Mouse (Mus musculus) cerebellum, postnatal 10 days (tissue): ENCODE data around the gene Fam193b.

Source experiments
- DNase-seq, 2 experiments: peaks; one replicate each; pipeline ENCODE4 v3.0.0; 2021; ENCODE audit warnings: mixed read lengths in 2 of 2

Fam193b gene

GRCm38 (mm10) chr13:55494883-55495621 lies 75.9 kb downstream of the Fam193b start:
- DNase-seq = peak; percentile 92

DNA sequence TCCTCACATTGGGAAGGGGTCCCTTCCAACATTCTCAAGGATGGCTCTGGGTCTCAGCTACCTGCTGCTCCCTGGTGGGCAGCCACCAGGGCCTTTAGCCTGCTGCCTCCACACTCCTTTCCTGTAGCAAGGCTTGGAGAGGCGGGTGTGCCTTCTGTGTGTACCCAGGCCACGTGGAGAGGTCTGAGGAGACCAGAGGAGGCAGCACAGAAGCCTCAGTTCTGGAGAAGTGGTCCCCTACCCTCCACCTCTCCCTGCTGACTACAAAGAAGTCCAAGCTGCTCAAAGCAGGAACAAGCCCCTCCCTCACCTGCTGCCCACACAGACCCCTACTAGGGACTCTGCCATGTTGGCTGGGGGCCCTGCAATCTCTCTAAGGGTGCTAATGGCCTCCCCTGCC lies 76.7 kb downstream of the Fam193b start:
- DNase-seq = peak in 1 of 2 experiments; percentile 47
